Mouse (Mus musculus) limb, embryonic 14.5 days (tissue): ENCODE measurements around the gene Secisbp2. TPM values are rescaled to one million over a fixed set of nuclear protein-coding genes. Genes with fewer than 3 reads are reported as not detected.

Experiments used
- ATAC-seq: fragments of 200-750 bp; cut with Nextera tagmentation; 2 replicates; pipeline ENCODE4 v1.8.0; 2017; ENCODE audit warnings: low read depth, moderate number of reproducible peaks, moderate TSS enrichment; ENCODE audit not compliant: low FRiP score
- DNase-seq: peaks from one replicate; pipeline ENCODE4 v3.0.0-alpha.2; 2015; ENCODE audit warnings: low spot score
- H3K27ac ChIP-seq: fragments of 300-500 bp; sonication (generic); replicated peaks from 2 replicates; pipeline ENCODE4 v1.5.1; 2014; ENCODE audit warnings: low read depth, mild to moderate bottlenecking, low read length, moderate library complexity, mixed read lengths
- H3K27me3 ChIP-seq: fragments of 300-500 bp; sonication (generic); 2 replicates; pipeline ENCODE4 v1.6.1; 2014; ENCODE audit warnings: low read length, mixed read lengths; ENCODE audit not compliant: control insufficient read depth, insufficient read depth
- H3K36me3 ChIP-seq: fragments of 300-500 bp; sonication (generic); 2 replicates; pipeline ENCODE4 v1.6.1; 2014; ENCODE audit warnings: mild to moderate bottlenecking, low read length, moderate library complexity, mixed read lengths; ENCODE audit not compliant: control insufficient read depth, insufficient read depth
- H3K4me1 ChIP-seq: fragments of 300-500 bp; sonication (generic); 2 replicates; pipeline ENCODE4 v1.6.1; 2014; ENCODE audit warnings: antibody characterized with exemption, low read length, mixed read lengths; ENCODE audit not compliant: control insufficient read depth, insufficient read depth
- H3K4me2 ChIP-seq: fragments of 300-500 bp; sonication (generic); replicated peaks from 2 replicates; pipeline ENCODE4 v1.6.1; 2014; ENCODE audit warnings: low read depth, mild to moderate bottlenecking, low read length, moderate library complexity; ENCODE audit not compliant: severe bottlenecking
- H3K4me3 ChIP-seq: fragments of 300-500 bp; sonication (generic); replicated peaks from 2 replicates; pipeline ENCODE4 v1.5.1; 2014; ENCODE audit warnings: low read length
- H3K9ac ChIP-seq: fragments of 300-500 bp; sonication (generic); 2 replicates; pipeline ENCODE4 v1.6.1; 2014; ENCODE audit warnings: mild to moderate bottlenecking, low read depth, low read length, moderate library complexity; ENCODE audit not compliant: severe bottlenecking
- H3K9me3 ChIP-seq: fragments of 300-500 bp; sonication (generic); 2 replicates; pipeline ENCODE4 v1.6.1; 2016; ENCODE audit warnings: low read length; ENCODE audit not compliant: control insufficient read depth
- POLR2A ChIP-seq: fragments of 200-500 bp; IDR thresholded peaks from 2 replicates; pipeline ENCODE4 v1.8.0; 2012; ENCODE audit warnings: inconsistent platforms, mild to moderate bottlenecking, moderate library complexity, borderline replicate concordance; ENCODE audit not compliant: insufficient read depth, insufficient read length; ENCODE audit errors: extremely low read depth
- WGBS: fragments of 180-500 bp; shearing (Covaris S2); extraction: QIAGEN DNeasy Blood & Tissue Kit; methylation state at CpG from one replicate; pipeline ENCODE4 v1.1.7; 2014; 5-methylcytosine and 5-hydroxymethylcytosine counted together
- polyA plus RNA-seq, 2 experiments: library from polyadenylated mRNA; depleted of rRNA in 1 of 2; stranded (reverse) in 1 of 2; unstranded in 1 of 2; fragments of >200 nt; fragmentation: Nextera tagmentation in 1 of 2; extraction: Ambion mirVana in 1 of 2; gene quantifications; 2 replicates each; pipeline versions ENCODE4 v1.2.1 to v1.2.3; 2012 to 2014

Gene Secisbp2
- polyA plus RNA-seq, 2 experiments: 31.0 to 32.8 TPM

DNA sequence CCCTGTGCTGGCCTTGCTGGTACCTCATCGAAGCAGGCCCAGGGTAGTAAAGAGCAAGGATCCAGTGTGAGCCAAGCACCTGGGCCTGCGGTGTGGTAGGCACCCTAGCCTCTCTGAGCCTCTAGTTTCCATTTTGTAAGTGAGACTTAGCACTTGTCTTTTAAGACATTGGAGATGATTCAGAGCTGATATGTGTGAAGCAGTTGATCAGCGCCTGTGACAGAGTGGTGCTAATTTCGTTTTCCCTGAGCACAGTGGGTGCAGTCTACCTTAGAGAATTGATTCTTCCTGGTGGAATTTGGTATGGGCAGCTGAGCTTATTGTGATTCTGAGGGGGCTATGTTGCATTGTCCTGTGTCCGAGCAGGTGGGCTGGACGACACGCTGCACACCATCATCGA is 30.1 kb downstream of the Secisbp2 start:
- H3K4me2 ChIP-seq: no peak overlapping the region
- no peaks in the 10 kb centered on the region for H3K4me1 ChIP-seq
- WGBS: 95% methylated on average over 8 of the region's 8 CpGs
- no peak overlapping the region for H3K9ac ChIP-seq
- no peak for DNase-seq
- H3K27ac ChIP-seq: no peak overlapping the region
- ATAC-seq: no peak
- no peak for TF ChIP-seq POLR2A
- no peaks in the 10 kb centered on the region for H3K27me3 ChIP-seq
- peaks cover 96% of the 10 kb centered on the region for H3K36me3 ChIP-seq
- no peaks in the 10 kb centered on the region for H3K9me3 ChIP-seq
- H3K4me3 ChIP-seq: no peak overlapping the region

DNA sequence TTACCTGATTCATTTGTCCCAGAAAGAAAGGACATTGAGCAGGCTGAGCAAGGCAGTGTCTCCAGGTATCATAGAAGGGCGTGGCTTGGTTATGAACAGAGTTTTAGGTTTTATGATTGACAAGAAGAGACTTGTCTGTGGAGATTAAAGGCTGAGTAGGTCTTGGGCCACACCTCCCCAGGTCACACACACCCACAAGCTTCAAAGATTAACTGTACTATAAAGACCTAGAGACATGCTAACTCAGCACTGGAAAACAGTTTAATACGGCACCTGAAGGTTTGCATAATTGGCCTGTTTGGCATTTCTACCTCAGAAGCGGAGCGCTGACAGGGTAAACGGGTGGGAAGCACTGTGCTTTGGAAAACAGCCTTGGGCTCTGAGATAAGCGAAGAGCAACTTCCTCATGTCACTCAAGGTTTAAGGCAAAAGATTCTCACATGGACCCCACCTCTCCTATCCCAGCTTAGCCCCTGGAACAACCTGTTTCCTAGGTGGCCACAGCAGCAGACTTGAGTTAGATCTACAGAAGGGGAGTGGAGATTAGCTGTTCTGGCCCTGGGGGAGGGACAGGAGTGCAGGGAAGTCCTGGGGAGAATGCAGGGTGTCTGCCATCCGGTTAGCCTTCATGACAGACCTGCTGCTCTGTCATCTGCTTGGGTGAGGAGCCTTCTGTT is 33.9 kb downstream of the Secisbp2 start:
- 79% methylated on average over 7 of the region's 7 CpGs for WGBS
- peaks cover 75% of the 10 kb centered on the region for H3K36me3 ChIP-seq
- no peak for DNase-seq
- H3K9ac ChIP-seq: no peak overlapping the region
- H3K27ac ChIP-seq: no peak overlapping the region
- H3K4me3 ChIP-seq: no peak overlapping the region
- H3K4me1 ChIP-seq: no peaks in the 10 kb centered on the region
- no peak overlapping the region for H3K4me2 ChIP-seq
- ATAC-seq: no peak
- no peaks in the 10 kb centered on the region for H3K9me3 ChIP-seq
- no peak for TF ChIP-seq POLR2A
- H3K27me3 ChIP-seq: no peaks in the 10 kb centered on the region

DNA sequence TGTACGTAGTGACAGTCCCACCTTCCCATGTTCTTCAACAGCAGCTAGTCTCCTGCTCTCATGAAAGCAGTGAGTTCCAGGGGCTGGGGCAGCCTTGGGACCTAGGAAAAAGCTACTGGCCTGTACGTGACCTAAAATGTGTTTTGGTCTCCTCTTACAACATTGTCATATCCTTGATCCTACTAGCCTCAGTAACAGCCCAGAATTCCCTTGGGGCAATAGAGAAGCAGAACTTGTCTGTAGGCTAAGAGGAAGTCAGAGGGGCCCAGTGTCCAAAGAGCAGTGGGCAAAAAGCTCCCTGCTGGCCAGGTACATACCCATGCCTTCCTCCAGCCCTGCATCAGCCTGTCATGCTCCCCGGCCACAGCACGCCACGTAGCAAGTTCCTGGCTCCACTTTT is 35.5 kb downstream of the Secisbp2 start:
- H3K27ac ChIP-seq: no peak overlapping the region
- no peaks in the 10 kb centered on the region for H3K27me3 ChIP-seq
- no peak overlapping the region for H3K4me3 ChIP-seq
- no peak overlapping the region for H3K4me2 ChIP-seq
- WGBS: 93% methylated on average over 5 of the region's 5 CpGs
- H3K4me1 ChIP-seq: no peaks in the 10 kb centered on the region
- H3K36me3 ChIP-seq: peaks cover 62% of the 10 kb centered on the region
- DNase-seq (no peak), ATAC-seq (no peak)
- no peak for TF ChIP-seq POLR2A
- no peak overlapping the region for H3K9ac ChIP-seq
- H3K9me3 ChIP-seq: no peaks in the 10 kb centered on the region

DNA sequence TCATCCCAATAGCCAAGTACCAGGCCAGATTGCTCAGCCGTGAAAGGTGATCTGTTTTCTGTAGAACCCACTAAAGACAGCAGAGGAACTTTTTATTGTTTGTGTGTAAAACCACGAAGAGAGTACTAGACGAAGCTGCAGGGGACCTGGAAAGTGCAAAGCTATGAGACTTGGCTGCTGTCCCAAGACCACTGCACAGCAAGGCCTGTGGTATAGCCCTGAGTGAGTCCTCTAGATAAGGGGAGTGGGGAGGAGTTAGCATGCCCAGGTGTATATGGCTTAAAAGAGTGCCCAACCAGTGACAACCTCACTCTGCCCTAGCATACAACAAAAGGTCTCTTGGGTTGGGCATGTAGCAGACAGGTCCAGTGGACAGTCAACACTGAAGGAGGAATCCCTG is 37.2 kb downstream of the Secisbp2 start:
- no peak overlapping the region for H3K4me3 ChIP-seq
- H3K27me3 ChIP-seq: no peaks in the 10 kb centered on the region
- TF ChIP-seq POLR2A: no peak
- DNase-seq: no peak
- no peak for ATAC-seq
- no peaks in the 10 kb centered on the region for H3K9me3 ChIP-seq
- 28% methylated on average over 3 of the region's 3 CpGs for WGBS
- H3K4me1 ChIP-seq: no peaks in the 10 kb centered on the region
- H3K36me3 ChIP-seq: peaks cover 45% of the 10 kb centered on the region
- H3K9ac ChIP-seq: no peak overlapping the region
- H3K27ac ChIP-seq: no peak overlapping the region
- no peak overlapping the region for H3K4me2 ChIP-seq

DNA sequence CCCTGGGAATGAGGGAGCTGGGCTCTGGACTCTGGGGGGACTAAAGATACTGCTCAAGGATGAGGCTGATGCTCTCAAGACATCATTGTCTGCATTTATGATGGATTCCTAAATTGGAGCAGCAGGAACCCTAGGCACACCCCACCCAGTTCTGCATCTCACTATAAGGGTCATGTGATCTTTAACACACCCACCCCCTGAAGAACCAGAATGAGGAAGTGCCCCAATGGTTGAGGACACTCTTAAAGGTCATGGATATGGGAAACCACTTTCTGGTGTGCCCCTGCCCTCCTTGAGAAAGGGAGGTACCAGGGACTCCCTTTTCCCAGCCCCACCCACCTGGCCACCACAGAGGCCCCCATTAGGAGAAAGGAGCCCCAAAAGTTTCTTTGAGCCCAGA is 45.0 kb downstream of the Secisbp2 start:
- Histone ChIP-seq H3K4me3 (no peak overlapping the region), H3K27me3 (no peaks in the 10 kb centered on the region), H3K9me3 (no peaks in the 10 kb centered on the region), H3K27ac (no peak overlapping the region), H3K4me1 (no peaks in the 10 kb centered on the region), H3K36me3 (no peaks in the 10 kb centered on the region), H3K4me2 (no peak overlapping the region), H3K9ac (no peak overlapping the region)
- no peak for ATAC-seq
- no peak for DNase-seq
- no peak for TF ChIP-seq POLR2A

DNA sequence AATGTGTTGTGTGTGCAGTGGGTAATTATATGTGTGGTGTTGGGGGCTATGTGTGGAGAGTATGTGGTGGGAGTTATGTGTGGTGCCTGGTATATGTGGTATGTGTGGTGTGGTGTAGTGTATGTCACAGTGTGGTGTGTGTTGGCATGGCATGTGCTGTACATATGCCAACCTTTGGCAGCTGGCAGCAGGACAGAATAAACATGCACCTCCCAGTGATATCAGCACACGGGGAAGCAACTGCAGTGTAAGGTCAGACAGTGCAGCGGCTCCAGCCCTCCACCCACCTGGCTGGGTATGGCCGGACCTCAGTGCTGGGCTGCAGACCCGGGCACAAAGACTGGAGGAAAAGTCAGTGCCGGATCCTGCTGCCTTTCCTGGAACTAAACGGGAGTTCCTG is 46.0 kb downstream of the Secisbp2 start:
- ATAC-seq: no peak

More for the DNA sequence above, 46.0 kb downstream of the Secisbp2 start:
- no peak overlapping the region for H3K9ac ChIP-seq
- no peak overlapping the region for H3K4me2 ChIP-seq
- no peak overlapping the region for H3K27ac ChIP-seq
- H3K4me1 ChIP-seq: no peaks in the 10 kb centered on the region
- WGBS: 75% methylated on average over 6 of the region's 6 CpGs
- no peaks in the 10 kb centered on the region for H3K9me3 ChIP-seq
- no peak for TF ChIP-seq POLR2A
- no peak overlapping the region for H3K4me3 ChIP-seq
- H3K36me3 ChIP-seq: no peaks in the 10 kb centered on the region
- H3K27me3 ChIP-seq: no peaks in the 10 kb centered on the region
- no peak for DNase-seq
